Mouse (Mus musculus): ENCODE data around the gene Npr1. TPM values are rescaled to one million over a fixed set of nuclear protein-coding genes. Genes with fewer than 3 reads are reported as not detected.
A peak's percentile ranks its signal among the peaks of the same experiment; 100 is the strongest.

Npr1 gene
- 10 to 100 TPM; 30.4 to 33.0 TPM for total RNA-seq (2021)

DNA sequence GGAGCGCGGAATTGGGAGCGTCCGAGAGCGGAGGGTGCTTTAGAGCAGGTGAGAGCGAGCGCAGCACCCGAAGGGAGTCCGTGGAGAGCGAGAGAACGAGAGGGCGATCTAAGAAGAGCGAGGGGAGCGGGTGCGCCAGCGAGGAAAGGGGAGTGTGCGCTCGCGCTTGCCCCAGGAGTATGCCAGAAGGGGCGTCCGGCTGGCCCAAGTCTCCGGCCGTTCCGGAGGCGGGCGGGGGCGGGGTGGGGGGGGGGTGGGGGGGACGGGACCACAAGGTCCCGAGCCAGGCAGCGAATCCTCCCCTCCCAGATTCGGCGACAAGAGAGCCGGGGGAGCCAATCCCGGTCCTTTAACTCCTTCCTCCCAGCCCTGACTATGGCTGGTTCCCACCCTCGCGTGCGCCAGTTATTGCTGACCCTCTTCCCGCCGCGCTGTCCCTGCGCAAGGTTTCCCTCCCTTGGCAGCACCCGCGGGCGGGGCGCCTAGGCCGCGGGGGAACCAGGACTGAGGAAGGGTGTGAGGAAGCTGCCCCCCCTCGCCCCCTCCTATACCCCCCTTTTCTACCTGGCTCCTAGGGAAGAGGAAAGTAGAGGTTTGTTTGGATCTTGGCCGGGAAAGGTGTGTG is at the start of gene Npr1:
Npr1 (minus strand) TSS at position 181 of the 625 bp plus-strand sequence.
- DNase-seq: peak; percentile 63

DNA sequence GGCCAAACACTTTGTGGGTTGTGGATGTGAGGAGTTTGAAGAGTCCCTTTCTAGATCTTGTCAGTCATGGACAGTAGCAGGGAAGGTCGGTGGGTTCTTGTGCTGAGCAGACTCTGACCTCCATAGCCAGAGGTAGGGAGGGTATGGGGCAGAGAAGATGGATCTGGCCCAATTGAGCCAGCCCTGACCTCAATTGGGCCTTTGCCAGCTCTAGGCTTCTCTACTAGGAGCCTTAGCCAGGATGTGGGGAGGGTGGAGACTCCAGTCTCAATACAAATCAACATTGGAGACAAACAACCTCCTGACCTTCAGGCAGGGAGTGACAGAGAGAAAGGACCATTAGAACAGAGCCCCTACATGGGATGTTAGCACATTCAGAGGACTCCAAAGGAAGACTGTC is 49.6 kb upstream of the Npr1 start:
- peak; percentile 49 for DNase-seq

DNA sequence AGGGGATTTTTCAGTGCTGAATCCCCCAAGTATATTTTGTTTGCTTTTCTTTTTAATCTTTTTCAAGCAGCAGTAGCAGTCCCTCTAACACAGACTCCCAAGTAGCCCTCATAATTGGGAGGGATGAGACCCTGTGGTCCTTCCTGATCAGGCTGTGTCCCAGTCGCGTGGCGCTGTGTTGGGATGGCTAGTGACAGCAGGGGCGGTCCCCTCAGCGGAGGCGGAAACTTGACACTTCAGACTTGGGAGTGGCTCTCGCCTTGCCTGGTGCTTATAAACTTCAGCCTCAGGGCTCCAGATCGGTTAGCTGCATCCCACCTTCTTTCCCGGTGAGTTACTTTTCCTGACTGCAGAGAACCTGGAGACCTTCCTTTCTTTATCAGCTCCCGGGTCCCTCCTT is 49.0 kb upstream of the Npr1 start:
- peak; percentile 80 for DNase-seq

DNA sequence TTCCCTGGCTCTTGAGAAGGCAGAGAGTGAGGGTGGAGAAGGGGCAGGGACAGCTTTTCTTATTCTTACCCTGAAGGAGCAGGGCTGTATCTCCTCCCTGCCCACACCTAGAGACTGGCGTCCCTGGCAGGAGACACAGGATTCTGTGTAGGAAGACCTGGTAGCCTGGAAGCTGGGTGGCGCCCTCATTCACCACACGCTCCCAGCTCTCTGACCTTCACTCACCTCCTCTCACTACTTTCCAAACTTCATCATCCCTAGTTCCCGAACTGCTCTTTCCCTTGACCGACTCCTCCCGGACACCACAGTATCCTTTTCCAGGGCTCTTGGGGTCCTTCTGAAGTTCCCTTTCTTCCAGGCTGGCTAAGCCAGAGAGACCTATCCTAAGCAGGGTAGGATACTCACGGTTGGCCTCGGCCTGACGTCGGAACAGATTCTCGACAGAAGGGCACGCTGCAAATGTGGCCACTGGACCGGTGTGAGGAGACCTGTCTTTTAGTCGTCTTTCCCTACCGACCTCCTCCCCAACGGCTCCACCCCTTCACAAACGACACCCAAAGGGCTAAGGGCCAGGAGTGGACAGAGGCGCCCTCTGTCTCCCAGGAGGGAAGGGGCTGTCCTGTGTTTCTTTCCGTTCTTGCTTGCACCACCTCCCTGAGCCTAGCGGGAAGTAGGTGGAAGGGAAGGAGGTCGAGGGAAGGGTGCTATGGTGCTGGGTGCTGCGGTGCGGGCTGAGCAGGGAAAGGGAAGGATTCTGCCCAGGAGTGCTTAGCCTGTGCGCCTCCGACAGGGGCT is 48.3 kb upstream of the Npr1 start, which contains the start of the genes S100a1 and S100a13:
S100a1 (minus strand) TSS at position 597 of the 795 bp plus-strand sequence.
S100a13 (plus strand) TSS at position 640 of the 795 bp plus-strand sequence.
- DNase-seq: peak; percentile 80

DNA sequence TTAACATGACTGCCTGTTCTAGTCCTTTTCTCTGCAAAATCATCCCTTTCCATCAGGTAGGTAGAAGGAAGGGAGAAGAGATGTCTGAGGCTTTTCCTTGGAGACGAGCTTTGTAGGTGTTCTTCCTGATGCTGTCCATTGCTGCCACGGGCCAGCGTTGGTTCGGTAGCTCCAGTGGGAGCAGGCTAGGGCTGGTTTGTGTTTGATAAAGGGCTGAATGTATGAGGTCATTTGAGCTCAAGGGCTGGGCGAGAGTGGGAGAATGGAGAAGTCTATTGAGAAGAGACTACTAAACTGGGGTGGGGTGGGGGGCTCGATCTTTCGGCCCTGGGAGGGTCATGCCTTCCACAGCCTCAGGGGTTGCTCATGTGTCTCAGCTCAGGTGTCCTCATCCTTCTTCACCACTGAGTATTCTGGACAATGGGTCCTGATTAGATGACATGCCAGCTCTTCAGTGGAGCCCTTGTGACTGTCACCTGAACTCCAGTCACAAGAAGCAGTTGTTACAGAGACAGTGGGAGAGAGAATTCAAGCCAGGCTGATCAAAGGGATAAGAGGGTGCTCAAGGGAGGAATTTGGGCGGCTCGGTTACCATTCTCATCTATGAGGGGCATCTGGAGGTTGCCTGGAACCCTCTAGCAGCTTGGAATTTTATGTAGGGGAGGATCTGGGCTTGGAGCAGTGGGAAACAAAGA is 47.4 kb upstream of the Npr1 start:
- no peak for DNase-seq

DNA sequence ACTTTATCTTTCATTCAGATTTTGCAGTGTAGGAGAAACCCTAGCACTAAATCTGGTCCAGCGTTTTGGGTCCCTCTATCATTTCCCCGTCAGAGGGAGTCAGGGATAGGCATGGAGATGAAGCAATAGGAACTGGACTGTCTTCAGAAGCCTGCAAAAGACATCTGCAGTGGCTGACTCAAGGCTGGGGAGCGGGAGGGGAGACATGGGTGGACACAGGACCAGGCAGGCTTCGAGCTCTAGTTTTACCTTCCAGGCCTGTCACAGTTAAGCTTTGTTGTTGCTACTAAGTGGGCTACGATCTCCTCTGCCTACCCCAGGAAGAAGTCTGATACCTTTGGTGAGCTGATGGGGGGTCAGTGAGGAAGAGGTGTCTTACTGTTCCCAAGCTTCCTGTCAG is 46.6 kb upstream of the Npr1 start:
- no peak for DNase-seq

DNA sequence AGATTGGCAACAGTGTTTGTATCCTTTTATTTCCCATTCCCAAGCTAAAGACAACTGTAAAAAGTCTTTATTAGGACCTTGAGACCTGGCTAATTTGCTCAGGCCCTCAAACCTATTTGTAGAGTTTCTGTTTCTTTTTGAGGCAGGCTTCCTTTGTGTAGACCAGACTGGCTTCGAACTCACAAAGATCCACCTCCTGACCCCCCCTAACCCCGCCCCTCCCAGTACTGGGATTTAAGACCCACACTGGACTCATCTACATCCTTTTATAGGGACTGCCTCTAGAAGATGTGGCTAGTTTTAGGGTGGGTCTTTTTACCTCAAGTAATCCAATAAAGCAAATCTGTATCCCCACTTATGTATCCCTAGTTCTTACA is 44.1 kb upstream of the Npr1 start:
- no peak for DNase-seq

DNA sequence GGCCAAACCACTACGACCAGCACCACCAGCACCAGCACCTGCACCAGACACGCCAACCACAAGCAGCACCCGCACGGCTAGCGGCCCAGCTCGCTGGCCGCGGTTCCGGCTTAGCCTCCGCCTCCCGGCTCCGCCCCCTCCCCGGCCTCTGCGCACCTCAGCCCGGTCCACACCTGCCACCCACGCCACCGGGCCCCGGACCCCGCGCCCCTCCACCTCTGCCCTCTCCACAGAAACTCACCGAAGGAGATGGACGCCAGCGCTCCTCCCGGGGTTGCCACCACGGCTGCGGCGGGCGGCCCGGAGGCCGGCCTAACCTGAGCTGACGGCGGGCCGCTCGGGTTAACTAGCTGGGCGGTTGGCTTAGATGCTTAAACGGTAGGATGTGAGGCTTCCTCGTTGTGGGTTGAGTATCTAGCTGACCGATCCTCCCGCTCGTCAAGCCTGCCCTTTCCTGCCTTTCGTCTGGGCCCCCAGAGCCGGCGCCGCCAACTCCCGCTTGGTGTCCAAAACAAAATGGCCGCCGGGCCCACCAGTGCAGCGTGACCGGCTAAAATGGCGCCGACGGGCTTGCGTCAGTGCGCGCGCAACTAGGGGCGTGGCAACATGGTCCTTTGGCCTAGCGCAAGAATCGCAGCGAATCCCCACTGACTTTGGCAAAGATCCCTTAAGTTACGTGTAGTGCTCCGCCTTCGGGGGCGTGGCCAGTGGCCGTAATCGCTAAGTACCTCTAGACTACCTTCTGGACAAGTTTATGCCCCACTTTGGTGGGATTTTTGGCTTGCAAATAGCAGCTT is 43.5 kb upstream of the Npr1 start, which contains the start of gene Chtop:
Chtop (minus strand) TSS at position 549 of the 797 bp plus-strand sequence.
- DNase-seq: peak; percentile 100

DNA sequence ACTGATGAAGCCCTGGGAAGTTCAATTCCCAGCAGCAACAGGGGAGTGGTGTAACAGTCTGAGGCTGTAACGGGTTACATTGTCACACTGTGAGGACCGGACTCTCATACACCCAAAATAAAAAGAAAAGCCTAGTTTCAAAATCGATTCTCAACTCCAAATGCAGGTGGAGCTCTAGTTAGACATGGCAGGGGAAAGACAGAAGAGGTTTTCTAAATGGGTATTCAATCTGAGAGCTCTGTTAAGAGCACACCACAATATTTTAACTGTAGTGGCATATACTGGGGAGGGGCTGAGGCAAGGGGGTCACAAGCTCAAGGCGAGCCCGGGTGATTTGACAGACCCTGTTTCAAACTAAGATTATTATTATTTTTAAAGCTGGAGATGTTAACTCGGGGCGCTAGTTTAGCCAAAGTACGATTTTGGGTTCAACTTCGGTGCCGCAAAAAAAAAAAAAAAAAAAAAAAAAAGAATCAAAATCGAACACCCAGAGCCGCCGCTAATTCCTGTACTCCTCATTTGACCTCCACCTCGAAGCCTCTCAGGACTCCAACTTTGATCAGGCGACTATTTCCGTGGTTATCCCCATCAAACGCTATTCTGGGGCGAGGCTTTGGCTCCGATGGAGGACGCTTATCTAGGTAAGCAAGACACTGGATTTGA is 42.8 kb upstream of the Npr1 start:
- DNase-seq: no peak

DNA sequence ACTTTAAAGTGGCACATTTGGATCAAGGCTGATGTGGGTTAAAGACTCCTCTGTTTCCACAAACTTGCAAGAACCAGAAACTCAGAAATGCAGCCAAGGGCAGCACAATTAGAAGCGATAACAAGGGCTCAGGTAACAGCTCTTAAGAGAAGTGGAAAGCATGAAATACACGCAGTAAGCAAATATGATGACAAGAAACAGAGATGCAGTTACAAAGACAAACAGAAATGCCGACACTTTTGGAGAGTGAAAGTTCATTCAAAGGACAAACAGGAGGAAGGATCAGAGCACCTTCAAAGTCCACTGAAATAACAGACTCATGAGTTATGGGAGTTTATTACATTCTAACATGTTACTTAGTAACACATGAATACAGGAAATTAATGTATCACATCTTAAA is 40.7 kb upstream of the Npr1 start:
- no peak for DNase-seq

DNA sequence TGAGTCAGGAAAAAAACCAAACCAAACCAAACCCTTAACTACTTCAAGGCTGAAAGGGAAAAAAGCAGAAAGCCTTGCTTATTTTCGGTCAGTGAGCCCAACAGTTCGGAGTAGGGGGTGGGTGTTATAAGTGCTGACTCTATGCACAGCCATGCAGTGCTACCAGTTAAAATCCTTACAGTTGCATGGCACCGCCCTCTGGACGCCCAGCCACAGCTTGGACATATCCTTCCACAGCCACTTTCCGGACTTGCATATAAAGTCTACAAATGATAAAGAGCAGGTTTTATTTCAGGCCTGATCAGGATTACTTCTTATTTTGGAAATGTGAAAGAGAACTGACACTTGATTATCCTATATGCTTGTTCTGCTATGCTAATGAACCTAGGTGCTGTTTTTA is 39.5 kb upstream of the Npr1 start:
- no peak for DNase-seq

DNA sequence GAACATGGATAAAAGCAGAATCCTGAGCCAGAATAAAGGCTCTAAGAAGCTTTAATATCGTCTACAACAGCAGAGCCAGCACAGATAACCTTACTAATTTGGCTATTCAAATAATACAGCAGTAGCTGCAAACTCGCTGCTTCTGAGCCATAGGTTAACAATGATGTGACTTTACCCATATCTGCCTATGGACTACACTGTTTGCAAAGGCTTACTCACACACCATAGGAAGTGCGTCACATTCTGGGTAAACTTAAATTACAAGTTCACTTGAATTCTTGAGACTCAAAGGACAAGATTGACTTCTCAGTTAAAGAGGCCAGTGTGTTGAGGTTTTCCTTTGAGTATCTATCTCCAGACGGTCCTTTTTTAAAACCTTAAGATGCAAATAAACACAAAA is 37.8 kb upstream of the Npr1 start:
- DNase-seq: no peak

DNA sequence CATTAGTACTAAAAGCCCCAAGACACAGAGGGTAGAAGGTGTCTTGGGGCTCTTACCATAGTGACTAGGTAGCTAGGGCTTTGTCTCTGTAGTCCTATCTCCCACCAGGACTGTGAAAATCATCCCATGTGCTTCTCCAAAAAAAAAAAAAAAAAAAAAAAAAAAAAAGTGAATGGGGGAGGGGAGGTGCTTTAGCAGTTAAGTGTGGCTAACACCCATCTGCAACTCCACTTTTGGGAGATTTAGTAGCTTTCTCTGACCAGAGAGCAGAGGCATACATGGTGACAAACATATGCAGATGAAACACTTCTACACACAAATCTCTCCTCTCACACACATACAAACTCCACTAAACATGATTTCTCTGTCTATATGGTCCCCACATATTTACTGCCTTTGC is 31.9 kb upstream of the Npr1 start:
- DNase-seq: no peak

DNA sequence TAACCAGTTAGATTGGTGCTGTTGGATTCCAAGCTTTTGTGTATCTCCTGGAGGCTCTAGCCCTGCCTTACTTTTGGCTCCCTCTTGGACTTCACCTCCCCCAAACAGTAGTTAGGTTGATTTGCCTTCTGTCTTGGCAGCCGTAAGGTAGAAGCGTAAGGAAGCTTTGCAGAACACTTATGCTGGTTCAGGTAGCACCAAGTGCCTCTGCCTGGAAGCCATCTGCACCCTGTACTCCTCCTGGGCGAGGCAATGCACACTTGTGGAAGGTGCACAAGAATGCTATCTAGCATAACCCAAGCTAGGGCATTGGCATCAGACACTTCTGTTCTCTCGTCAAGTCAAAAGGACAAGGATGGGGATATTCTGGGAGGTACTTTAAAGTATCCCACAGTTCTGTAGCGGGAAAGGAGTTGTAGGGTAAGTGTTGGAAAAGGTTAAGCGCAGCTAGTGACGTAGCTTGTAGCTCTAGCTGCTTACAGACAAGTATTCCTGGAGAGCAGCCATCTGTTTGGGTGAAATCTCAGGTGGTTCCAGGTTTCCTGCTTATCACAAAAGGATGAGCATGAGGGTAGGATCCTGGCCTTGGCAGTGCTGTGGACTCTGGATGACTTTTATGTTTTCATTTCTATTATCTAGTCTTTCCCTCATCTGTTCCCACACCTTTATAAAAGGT is 30.3 kb upstream of the Npr1 start:
- no peak for DNase-seq

DNA sequence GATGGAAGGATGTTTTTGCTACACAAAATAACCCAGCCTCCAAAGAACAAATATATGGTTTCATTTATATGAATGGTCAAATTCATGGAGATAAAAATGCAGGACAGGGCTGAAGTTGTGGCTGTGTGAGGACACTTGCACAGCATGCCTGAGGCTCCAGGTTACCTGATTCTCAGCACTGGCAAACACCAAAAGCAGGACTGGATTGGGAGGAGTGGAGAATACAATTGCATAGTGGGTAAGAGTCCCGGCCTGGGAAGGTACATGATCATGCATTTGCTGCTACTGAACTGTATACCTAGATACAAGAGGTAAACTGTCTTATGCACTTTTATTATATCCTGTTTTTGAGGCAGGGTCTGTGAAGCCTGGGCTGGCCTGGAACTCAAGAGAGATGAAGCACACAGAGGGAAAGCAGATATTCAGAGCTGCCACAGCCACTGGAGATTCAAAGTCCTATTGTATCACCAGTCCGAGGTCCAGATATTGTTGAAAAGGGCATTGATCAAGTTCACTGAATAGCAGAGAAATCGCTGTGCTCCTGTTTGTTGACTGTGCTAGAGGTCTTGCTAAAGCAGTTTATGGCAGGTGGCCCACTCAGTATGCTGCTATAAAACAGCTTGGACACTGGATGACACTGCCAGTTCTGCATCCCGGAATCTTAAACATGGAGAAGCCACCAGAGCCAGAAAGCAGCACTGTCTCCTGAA is 28.3 kb upstream of the Npr1 start:
- no peak for DNase-seq

DNA sequence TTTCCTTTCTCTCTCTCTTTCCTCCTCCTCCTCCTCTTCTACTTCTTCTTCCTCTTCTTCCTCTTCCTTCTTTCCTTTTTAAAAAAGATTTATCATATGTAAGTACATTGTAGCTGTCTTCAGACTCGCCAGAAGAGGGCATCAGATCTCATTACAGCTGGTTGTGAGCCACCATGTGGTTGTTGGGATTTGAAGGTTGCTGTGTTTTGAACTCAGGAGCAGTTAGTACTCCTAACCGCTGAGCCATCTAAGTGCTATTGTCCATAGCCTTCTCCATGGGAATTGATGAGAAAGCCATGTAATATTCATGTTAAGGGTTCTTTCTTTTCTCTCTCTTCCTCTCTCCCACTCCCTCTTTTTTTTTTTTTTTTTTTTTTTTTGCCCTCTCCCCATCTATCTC is 25.7 kb upstream of the Npr1 start:
- DNase-seq: peak; percentile 41

DNA sequence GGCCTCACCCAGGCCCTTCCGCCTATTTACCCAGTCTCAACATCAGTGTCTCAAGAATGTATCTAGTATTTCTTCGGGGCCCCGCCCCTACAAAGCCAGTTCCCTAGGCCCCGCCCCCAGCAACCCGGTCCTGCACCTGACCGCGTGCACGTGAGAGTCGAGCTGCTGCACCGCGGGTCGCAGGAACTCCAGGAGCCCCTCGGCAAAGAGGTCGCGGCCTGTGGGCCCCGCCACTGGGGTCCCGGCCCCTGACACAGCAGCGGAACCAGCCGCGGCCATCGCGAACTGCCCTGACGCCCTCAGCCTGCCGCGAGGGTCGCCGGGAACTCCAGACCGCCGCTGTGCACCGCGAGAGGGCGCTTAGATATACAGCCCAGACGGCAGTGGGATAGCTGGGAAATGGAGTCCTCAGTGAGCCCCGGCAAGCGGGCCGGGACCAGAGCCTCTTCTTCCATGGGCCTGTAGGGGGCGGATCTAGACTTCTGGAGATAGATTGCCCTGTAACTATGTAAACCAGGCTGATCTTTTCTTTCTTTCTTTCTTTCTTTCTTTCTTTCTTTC is 25.1 kb upstream of the Npr1 start, which contains the start of gene Snapin:
Snapin (minus strand) TSS at position 338 of the 561 bp plus-strand sequence.
- peak; percentile 98 for DNase-seq

DNA sequence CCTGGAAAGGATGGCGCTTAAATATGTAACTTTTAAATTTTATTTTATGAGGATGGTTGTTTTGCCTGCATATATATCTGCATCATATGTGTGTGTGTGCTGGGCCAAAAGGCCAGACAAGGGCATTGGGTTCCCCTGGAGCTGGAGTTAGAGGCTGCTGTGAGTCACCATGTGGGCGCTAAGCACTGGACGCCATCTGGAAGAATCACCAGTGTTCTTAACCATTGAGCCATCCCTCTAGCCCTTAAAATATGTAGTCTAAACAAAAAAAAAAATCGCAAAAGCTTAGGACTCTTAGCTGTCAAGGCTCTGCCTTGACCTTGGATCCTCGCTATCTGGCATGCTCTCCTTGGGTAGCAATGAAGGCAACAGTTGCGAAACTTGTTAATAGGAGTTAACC is 22.9 kb upstream of the Npr1 start:
- no peak for DNase-seq

DNA sequence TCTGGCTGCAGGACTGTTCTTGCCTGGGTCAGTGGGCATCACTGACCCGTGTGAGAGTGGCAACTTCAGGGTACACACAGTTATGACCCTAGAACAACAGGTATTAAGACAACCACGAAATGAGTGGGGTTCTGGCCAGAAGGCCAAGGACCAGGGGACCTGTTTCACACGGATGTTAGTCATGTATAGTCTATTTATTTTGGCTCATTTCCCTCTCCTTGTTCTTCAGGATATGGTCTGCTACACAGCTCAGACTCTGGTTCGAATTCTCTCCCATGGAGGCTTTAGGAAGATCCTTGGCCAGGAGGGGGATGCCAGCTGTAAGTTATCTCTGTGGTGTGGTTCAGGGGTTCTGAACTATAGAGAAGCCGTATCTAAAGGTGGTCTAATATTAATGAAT is 21.3 kb upstream of the Npr1 start:
- DNase-seq: no peak

Measured in heart, postnatal 4 days (tissue).